Mouse (Mus musculus) neural tube, embryonic 13.5 days (tissue): ENCODE results near the gene Armt1. TPM values are rescaled to one million over a fixed set of nuclear protein-coding genes. Genes with fewer than 3 reads are reported as not detected.

Experiments
- ATAC-seq: fragments of 200-750 bp; cut with Nextera tagmentation; 2 replicates; pipeline ENCODE4 v1.8.0; 2017; ENCODE audit warnings: low read depth, mild to moderate bottlenecking, moderate TSS enrichment, moderate library complexity
- H3K27ac ChIP-seq: fragments of 300-500 bp; sonication (generic); replicated peaks from 2 replicates; pipeline ENCODE4 v1.5.1; 2015; ENCODE audit warnings: moderate library complexity, mild to moderate bottlenecking, inconsistent platforms
- H3K27me3 ChIP-seq: fragments of 300-500 bp; sonication (generic); 2 replicates; pipeline ENCODE4 v1.6.1; 2015; ENCODE audit warnings: mild to moderate bottlenecking, inconsistent platforms
- H3K36me3 ChIP-seq: fragments of 300-500 bp; sonication (generic); 2 replicates; pipeline ENCODE4 v1.6.1; 2015; ENCODE audit warnings: mild to moderate bottlenecking, inconsistent platforms
- H3K4me1 ChIP-seq: fragments of 300-500 bp; sonication (generic); replicated peaks from 2 replicates; pipeline ENCODE4 v1.6.1; 2015; ENCODE audit warnings: inconsistent platforms
- H3K4me2 ChIP-seq: fragments of 300-500 bp; sonication (generic); 2 replicates; pipeline ENCODE4 v1.6.1; 2015; ENCODE audit warnings: inconsistent platforms, mild to moderate bottlenecking, moderate library complexity
- H3K4me3 ChIP-seq: fragments of 300-500 bp; sonication (generic); 2 replicates; pipeline ENCODE4 v1.5.1; 2015; ENCODE audit warnings: mild to moderate bottlenecking, inconsistent platforms
- H3K9ac ChIP-seq: fragments of 300-500 bp; sonication (generic); 2 replicates; pipeline ENCODE4 v1.6.1; 2015; ENCODE audit warnings: moderate library complexity, mild to moderate bottlenecking, inconsistent platforms
- H3K9me3 ChIP-seq: fragments of 300-500 bp; sonication (generic); 2 replicates; pipeline ENCODE4 v1.6.1; 2016; ENCODE audit warnings: inconsistent platforms
- WGBS: fragments of 180-500 bp; shearing (Covaris S2); methylation state at CpG from one replicate; pipeline ENCODE4 v1.1.7; 2015; 5-methylcytosine and 5-hydroxymethylcytosine counted together
- polyA plus RNA-seq: library from polyadenylated mRNA; unstranded; fragments of >200 nt; fragmentation: Nextera tagmentation; extraction: Ambion mirVana; gene quantifications from 2 replicates; pipeline ENCODE4 v1.2.1, GENCODE M21; 2015

The Armt1 gene
- polyA plus RNA-seq, 1 experiment from 2014 or later = 15.7 TPM

GRCm38 (mm10) chr10:4456409-4456808, 24.1 kb downstream of the Armt1 start:
- no peak overlapping the region for H3K27ac ChIP-seq
- no peak overlapping the region for H3K4me2 ChIP-seq
- ATAC-seq = no peak
- no peaks in the 10 kb centered on the region for H3K27me3 ChIP-seq
- WGBS = 84% methylated on average over 4 of the region's 4 CpGs
- H3K9me3 ChIP-seq = no peaks in the 10 kb centered on the region
- no peaks in the 10 kb centered on the region for H3K4me1 ChIP-seq
- H3K4me3 ChIP-seq = no peak overlapping the region
- peaks cover 31% of the 10 kb centered on the region for H3K36me3 ChIP-seq
- H3K9ac ChIP-seq = no peak overlapping the region

GRCm38 (mm10) chr10:4460201-4460600, 27.9 kb downstream of the Armt1 start:
- Histone ChIP-seq H3K4me1 (no peaks in the 10 kb centered on the region), H3K27me3 (no peaks in the 10 kb centered on the region), H3K36me3 (peaks cover 6% of the 10 kb centered on the region), H3K9me3 (no peaks in the 10 kb centered on the region), H3K9ac (no peak overlapping the region), H3K4me2 (no peak overlapping the region), H3K27ac (no peak overlapping the region), H3K4me3 (no peak overlapping the region)
- no peak for ATAC-seq
- 94% methylated on average over 2 of the region's 2 CpGs for WGBS

GRCm38 (mm10) chr10:4465799-4466198, 33.5 kb downstream of the Armt1 start:
- 87% methylated on average over 7 of the region's 7 CpGs for WGBS
- no peak for ATAC-seq
- Histone ChIP-seq H3K4me1 (no peaks in the 10 kb centered on the region), H3K9ac (no peak overlapping the region), H3K27me3 (no peaks in the 10 kb centered on the region), H3K4me2 (no peak overlapping the region), H3K4me3 (no peak overlapping the region), H3K27ac (no peak overlapping the region), H3K36me3 (no peaks in the 10 kb centered on the region), H3K9me3 (no peaks in the 10 kb centered on the region)

GRCm38 (mm10) chr10:4469406-4469805, 37.1 kb downstream of the Armt1 start:
- no peak overlapping the region for H3K27ac ChIP-seq
- H3K9ac ChIP-seq = no peak overlapping the region
- no peak overlapping the region for H3K4me3 ChIP-seq
- ATAC-seq = no peak
- H3K4me2 ChIP-seq = no peak overlapping the region
- H3K36me3 ChIP-seq = no peaks in the 10 kb centered on the region
- WGBS = 74% methylated on average over 3 of the region's 3 CpGs
- no peaks in the 10 kb centered on the region for H3K4me1 ChIP-seq
- H3K9me3 ChIP-seq = no peaks in the 10 kb centered on the region
- H3K27me3 ChIP-seq = no peaks in the 10 kb centered on the region

- Histone ChIP-seq H3K4me1 (no peaks in the 10 kb centered on the region), H3K27ac (no peak overlapping the region), H3K36me3 (no peaks in the 10 kb centered on the region), H3K9me3 (no peaks in the 10 kb centered on the region), H3K9ac (no peak overlapping the region), H3K27me3 (no peaks in the 10 kb centered on the region), H3K4me3 (no peak overlapping the region), H3K4me2 (no peak overlapping the region)
- WGBS = 89% methylated on average over 11 of the region's 11 CpGs
- ATAC-seq = no peak
Observed at GRCm38 (mm10) chr10:4473591-4473993, 41.3 kb downstream of the Armt1 start.

GRCm38 (mm10) chr10:4475431-4475830, 43.2 kb downstream of the Armt1 start:
- H3K4me3 ChIP-seq = no peak overlapping the region
- no peaks in the 10 kb centered on the region for H3K27me3 ChIP-seq
- WGBS = 89% methylated on average over 3 of the region's 3 CpGs
- H3K36me3 ChIP-seq = no peaks in the 10 kb centered on the region
- no peak overlapping the region for H3K4me2 ChIP-seq
- H3K9ac ChIP-seq = no peak overlapping the region
- no peak overlapping the region for H3K27ac ChIP-seq
- H3K4me1 ChIP-seq = no peaks in the 10 kb centered on the region
- no peak for ATAC-seq
- no peaks in the 10 kb centered on the region for H3K9me3 ChIP-seq

GRCm38 (mm10) chr10:4476604-4477003, 44.3 kb downstream of the Armt1 start:
- no peaks in the 10 kb centered on the region for H3K27me3 ChIP-seq
- H3K36me3 ChIP-seq = no peaks in the 10 kb centered on the region
- ATAC-seq = no peak
- no peak overlapping the region for H3K4me2 ChIP-seq
- no peak overlapping the region for H3K4me3 ChIP-seq
- WGBS = 94% methylated on average over 5 of the region's 5 CpGs
- no peaks in the 10 kb centered on the region for H3K4me1 ChIP-seq
- no peaks in the 10 kb centered on the region for H3K9me3 ChIP-seq
- H3K9ac ChIP-seq = no peak overlapping the region
- H3K27ac ChIP-seq = no peak overlapping the region

- H3K4me2 ChIP-seq = no peak overlapping the region
- WGBS = 65% methylated on average over 3 of the region's 3 CpGs
- H3K4me1 ChIP-seq = no peaks in the 10 kb centered on the region
- no peak overlapping the region for H3K9ac ChIP-seq
- H3K4me3 ChIP-seq = no peak overlapping the region
- H3K27me3 ChIP-seq = no peaks in the 10 kb centered on the region
- no peak for ATAC-seq
- H3K36me3 ChIP-seq = no peaks in the 10 kb centered on the region
- H3K9me3 ChIP-seq = no peaks in the 10 kb centered on the region
- no peak overlapping the region for H3K27ac ChIP-seq
Observed at GRCm38 (mm10) chr10:4480929-4481328, 48.7 kb downstream of the Armt1 start.

GRCm38 (mm10) chr10:4481695-4482094, 49.4 kb downstream of the Armt1 start:
- no peak overlapping the region for H3K9ac ChIP-seq
- H3K4me1 ChIP-seq = no peaks in the 10 kb centered on the region
- H3K27ac ChIP-seq = no peak overlapping the region
- no peak overlapping the region for H3K4me3 ChIP-seq
- no peaks in the 10 kb centered on the region for H3K36me3 ChIP-seq
- no peaks in the 10 kb centered on the region for H3K27me3 ChIP-seq
- no peak for ATAC-seq
- H3K9me3 ChIP-seq = no peaks in the 10 kb centered on the region
- 82% methylated on average over 8 of the region's 8 CpGs for WGBS
- no peak overlapping the region for H3K4me2 ChIP-seq

GRCm38 (mm10) chr10:4482355-4482754, 50.1 kb downstream of the Armt1 start, which contains the start of gene Ccdc170:
Ccdc170 (plus strand) TSS chr10:4482502.
- Histone ChIP-seq H3K4me3 (no peak within 1 kb of the TSS), H3K9me3 (no peaks in the 10 kb centered on the region), H3K27me3 (no peaks in the 10 kb centered on the region), H3K27ac (no peak within 1 kb of the TSS), H3K4me1 (no peaks in the 10 kb centered on the region), H3K4me2 (no peak within 1 kb of the TSS), H3K9ac (no peak within 1 kb of the TSS), H3K36me3 (no peaks in the 10 kb centered on the region)
- no peak for ATAC-seq
- 50% methylated on average over 11 of the region's 11 CpGs for WGBS

- Histone ChIP-seq H3K27me3 (no peaks in the 10 kb centered on the region), H3K4me1 (no peaks in the 10 kb centered on the region), H3K4me2 (no peak overlapping the region), H3K36me3 (no peaks in the 10 kb centered on the region), H3K4me3 (no peak overlapping the region), H3K9me3 (no peaks in the 10 kb centered on the region), H3K27ac (no peak overlapping the region), H3K9ac (no peak overlapping the region)
- 94% methylated on average over 1 of the region's 1 CpGs for WGBS
- no peak for ATAC-seq
Observed at GRCm38 (mm10) chr10:4483848-4484247, 51.6 kb downstream of the Armt1 start.

GRCm38 (mm10) chr10:4484986-4485385, 52.7 kb downstream of the Armt1 start:
- WGBS = 71% methylated on average over 9 of the region's 9 CpGs
- no peaks in the 10 kb centered on the region for H3K27me3 ChIP-seq
- H3K4me1 ChIP-seq = no peaks in the 10 kb centered on the region
- no peak for ATAC-seq
- H3K4me3 ChIP-seq = no peak overlapping the region
- no peak overlapping the region for H3K9ac ChIP-seq
- H3K4me2 ChIP-seq = no peak overlapping the region
- H3K27ac ChIP-seq = no peak overlapping the region
- H3K9me3 ChIP-seq = no peaks in the 10 kb centered on the region
- no peaks in the 10 kb centered on the region for H3K36me3 ChIP-seq

- H3K9me3 ChIP-seq = no peaks in the 10 kb centered on the region
- no peak overlapping the region for H3K4me3 ChIP-seq
- H3K27ac ChIP-seq = no peak overlapping the region
- H3K4me2 ChIP-seq = no peak overlapping the region
- no peak for ATAC-seq
- 74% methylated on average over 5 of the region's 5 CpGs for WGBS
- no peaks in the 10 kb centered on the region for H3K27me3 ChIP-seq
- H3K36me3 ChIP-seq = no peaks in the 10 kb centered on the region
- H3K4me1 ChIP-seq = no peaks in the 10 kb centered on the region
- H3K9ac ChIP-seq = no peak overlapping the region
Observed at GRCm38 (mm10) chr10:4489865-4490264, 57.6 kb downstream of the Armt1 start.
